Comparison of ENCODE assay signal across 15 mouse cellular contexts in the genomic region with DNA sequence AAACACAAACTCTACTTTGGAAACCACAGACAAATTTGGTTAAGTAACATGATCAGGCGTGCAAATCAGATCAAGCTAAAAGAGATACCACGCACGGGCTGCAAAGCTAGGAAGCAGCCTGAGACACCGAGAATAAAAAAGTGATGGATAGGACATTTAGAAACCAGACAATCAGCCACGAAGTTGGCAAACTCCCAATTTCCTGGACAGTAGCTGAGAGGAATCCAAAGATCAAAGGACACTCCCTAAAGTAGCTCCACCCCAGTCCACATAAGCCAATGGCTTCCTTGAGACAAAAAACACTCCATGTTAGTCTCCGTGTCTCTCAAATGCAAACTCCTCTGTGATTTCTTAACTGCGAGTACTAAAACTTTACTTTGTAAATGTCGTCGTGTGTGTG. TPM values are rescaled to one million over a fixed set of nuclear protein-coding genes. Genes with fewer than 3 reads are reported as not detected.
DNase-seq lines count a peak whose midpoint lies in the region; ATAC-seq lines count a peak whose summit lies in the region.
"Had no signal": no experiment of that assay in that cellular context is flagged by ENCODE, and none has a peak within 500 bp of the region (broad histone marks: within the 10 kb centered on the region; RNA-seq: fewer than 3 reads in every experiment).

No protein-coding gene starts in this region.

- no peak overlapping the region for H3K4me3 ChIP-seq in midbrain, embryonic 13.5 days (replicated peaks)
- H3K4me3 ChIP-seq in midbrain, embryonic 11.5 days (ENCODE audit: low read depth, low read length): no peak overlapping the region
- H3K4me3 ChIP-seq in hindbrain, embryonic 11.5 days (ENCODE audit: low read depth, low read length): no peak overlapping the region
- H3K4me3 ChIP-seq: heart, embryonic 12.5 days; hindbrain, embryonic 15.5 days had no signal

- H3K4me1 ChIP-seq in midbrain, embryonic 13.5 days (replicated peaks): peaks cover 49% of the 10 kb centered on the region
- peaks cover 8% of the 10 kb centered on the region; the same call in 1 of the 2 replicates for H3K4me1 ChIP-seq in midbrain, embryonic 11.5 days (ENCODE audit: control insufficient read depth, insufficient read depth, low read length)
- H3K4me1 ChIP-seq in hindbrain, embryonic 11.5 days (replicated peaks; ENCODE audit: control insufficient read depth, insufficient read depth, low read length): no peaks in the 10 kb centered on the region

- DNase-seq in midbrain, embryonic 11.5 days (ENCODE audit: low spot score, missing footprints): no peak
- DNase-seq in induced T-regulatory cell, adult 2 months (ENCODE audit: low read depth): peak; percentile 9
- peak; percentile 84 for DNase-seq in kidney, postnatal 14 days
- peak; percentile 67 for DNase-seq in mesoderm, embryonic 11.5 days (ENCODE audit: low read depth, low spot score)
- DNase-seq in hindbrain, embryonic 11.5 days (ENCODE audit: low spot score): no peak
- DNase-seq in gastrocnemius, postnatal 4 days (ENCODE audit: low spot score in 2 of 2): no peak
- no peak for DNase-seq in cerebellum, postnatal 36 days
- DNase-seq: thymus, postnatal 4 days had no signal

- H3K36me3 ChIP-seq in midbrain, embryonic 13.5 days: peaks cover 37% of the 10 kb centered on the region
- no peaks in the 10 kb centered on the region for H3K36me3 ChIP-seq in midbrain, embryonic 11.5 days (ENCODE audit: control insufficient read depth, insufficient read depth, low read length)
- H3K36me3 ChIP-seq in hindbrain, embryonic 11.5 days (ENCODE audit: control insufficient read depth, insufficient read depth, low read length): no peaks in the 10 kb centered on the region; the same call in 1 of the 2 replicates

- ATAC-seq in midbrain, embryonic 13.5 days: no peak
- no peak for ATAC-seq in midbrain, embryonic 11.5 days (ENCODE audit: low FRiP score)
- no peak for ATAC-seq in hindbrain, embryonic 11.5 days (ENCODE audit: low FRiP score)
- ATAC-seq: CD4-positive, CD25-positive, alpha-beta regulatory T cell, adult 4 months; Patski had no signal

- H3K27ac ChIP-seq in midbrain, embryonic 13.5 days: no peak overlapping the region
- no peak overlapping the region for H3K27ac ChIP-seq in midbrain, embryonic 11.5 days (ENCODE audit: low read depth, low read length)
- no peak overlapping the region for H3K27ac ChIP-seq in hindbrain, embryonic 11.5 days (ENCODE audit: low read depth, low read length)
- H3K27ac ChIP-seq: hindbrain, embryonic 15.5 days had no signal

- no peaks in the 10 kb centered on the region for H3K9me3 ChIP-seq in midbrain, embryonic 13.5 days
- H3K9me3 ChIP-seq in midbrain, embryonic 11.5 days (ENCODE audit: control insufficient read depth, low read length): no peaks in the 10 kb centered on the region
- H3K9me3 ChIP-seq in hindbrain, embryonic 11.5 days (ENCODE audit: control insufficient read depth, low read length): no peaks in the 10 kb centered on the region
- H3K9me3 ChIP-seq: heart, embryonic 12.5 days; hindbrain, embryonic 15.5 days had no signal

- 74% methylated on average over 9 of the region's 9 CpGs for WGBS in midbrain, embryonic 13.5 days
- WGBS in midbrain, embryonic 11.5 days: 80% methylated on average over 9 of the region's 9 CpGs
- WGBS in hindbrain, embryonic 11.5 days: 67% methylated on average over 9 of the region's 9 CpGs

- no peaks in the 10 kb centered on the region for H3K27me3 ChIP-seq in midbrain, embryonic 13.5 days
- no peaks in the 10 kb centered on the region for H3K27me3 ChIP-seq in midbrain, embryonic 11.5 days (ENCODE audit: control insufficient read depth, insufficient read depth, low read length)
- no peaks in the 10 kb centered on the region for H3K27me3 ChIP-seq in hindbrain, embryonic 11.5 days (ENCODE audit: control insufficient read depth, insufficient read depth, low read length)
- H3K27me3 ChIP-seq: heart, embryonic 12.5 days; hindbrain, embryonic 15.5 days; Patski had no signal

- 0 out of 2 replicates have a peak overlapping the region, but pooled peaks have one; percentile 25 for H3K9ac ChIP-seq in midbrain, embryonic 13.5 days (replicated peaks)
- H3K9ac ChIP-seq in midbrain, embryonic 11.5 days (ENCODE audit: low read length): no peak overlapping the region
- no peak overlapping the region for H3K9ac ChIP-seq in hindbrain, embryonic 11.5 days (ENCODE audit: low read depth, low read length)
- H3K9ac ChIP-seq: hindbrain, embryonic 15.5 days had no signal

- H3K4me2 ChIP-seq in midbrain, embryonic 13.5 days (replicated peaks): no peak overlapping the region
- H3K4me2 ChIP-seq in midbrain, embryonic 11.5 days: no peak overlapping the region
- no peak overlapping the region for H3K4me2 ChIP-seq in hindbrain, embryonic 11.5 days (replicated peaks; ENCODE audit: low read depth, low read length)
- H3K4me2 ChIP-seq: heart, embryonic 12.5 days; hindbrain, embryonic 15.5 days had no signal

RNA-seq across cellular contexts. Expression of a gene that starts 4.6 kb away (rescaled TPM):
- 289 and 300 TPM in 2 replicates for polyA plus RNA-seq in midbrain, embryonic 13.5 days (2015; fragmentation: Nextera tagmentation; extraction: Ambion mirVana)
- 229 and 237 TPM in 2 replicates for polyA plus RNA-seq in midbrain, embryonic 11.5 days (2014; fragmentation: Nextera tagmentation; extraction: Ambion mirVana)
- polyA plus RNA-seq in hindbrain, embryonic 11.5 days (2014; fragmentation: Nextera tagmentation; extraction: Ambion mirVana): 270 and 300 TPM in 2 replicates
- 10 to 100 TPM; 89.9 to 92.3 TPM for total RNA-seq in gastrocnemius, postnatal 4 days (2021)

RNA-seq across cellular contexts. Expression of a gene that starts 4.7 kb away (rescaled TPM):
- polyA plus RNA-seq in midbrain, embryonic 13.5 days (2015; fragmentation: Nextera tagmentation; extraction: Ambion mirVana): 38.2 and 43.7 TPM in 2 replicates
- 38.3 and 38.4 TPM in 2 replicates for polyA plus RNA-seq in midbrain, embryonic 11.5 days (2014; fragmentation: Nextera tagmentation; extraction: Ambion mirVana)
- 44.0 and 47.2 TPM in 2 replicates for polyA plus RNA-seq in hindbrain, embryonic 11.5 days (2014; fragmentation: Nextera tagmentation; extraction: Ambion mirVana)
- total RNA-seq in gastrocnemius, postnatal 4 days (2021): 10 to 100 TPM; 30.1 to 31.5 TPM

RNA-seq across cellular contexts. Expression of a gene that starts 35.4 kb away (rescaled TPM):
- not detected in 2 replicates for polyA plus RNA-seq in midbrain, embryonic 13.5 days (2015; fragmentation: Nextera tagmentation; extraction: Ambion mirVana)
- polyA plus RNA-seq in midbrain, embryonic 11.5 days (2014; fragmentation: Nextera tagmentation; extraction: Ambion mirVana): not detected in 2 replicates
- polyA plus RNA-seq in hindbrain, embryonic 11.5 days (2014; fragmentation: Nextera tagmentation; extraction: Ambion mirVana): not detected in 2 replicates
- total RNA-seq in gastrocnemius, postnatal 4 days (2021): not detected
- total RNA-seq: left cerebral cortex, postnatal 25 days had no signal
- polyA plus RNA-seq: brain, embryonic 14.5 days; heart, embryonic 12.5 days; hindbrain, embryonic 15.5 days had no signal

Comparison
In these comparisons a context has a peak if more than half of its experiments do, and no peak if none do; other contexts are left out.
1. DNase-seq: peak in induced T-regulatory cell, adult 2 months (single experiment), kidney, postnatal 14 days (single experiment) and mesoderm, embryonic 11.5 days (single experiment); none in midbrain, embryonic 11.5 days (single experiment), hindbrain, embryonic 11.5 days (single experiment), gastrocnemius, postnatal 4 days (0 of 2) and cerebellum, postnatal 36 days (0 of 2).